Mouse (Mus musculus): ENCODE measurements around the gene Kif5c.

GRCm38 (mm10) chr2:49814011-49814410, 194.9 kb downstream of the Kif5c start:
- TF ChIP-seq CTCF (IDR thresholded peaks at IDR 0.05; ENCODE audit: low read depth, low read length) (no peak), POLR2A (IDR thresholded peaks at IDR 0.05; ENCODE audit: insufficient read depth, low read length) (no peak), EP300 (IDR thresholded peaks at IDR 0.05; ENCODE audit: insufficient read depth, low read depth, low read length) (no peak)

All from ES-Bruce4 (cell line).